Mouse (Mus musculus): ENCODE results near the gene Chrna4. TPM values are rescaled to one million over a fixed set of nuclear protein-coding genes. Genes with fewer than 3 reads are reported as not detected.

Gene Chrna4
- total RNA-seq, 2 experiments from 2014 or later, result 6.6 to 8.2 TPM

Other genes starting within 250 kb of the Chrna4 start
- gene Ythdf1, start 122.6 kb downstream of the Chrna4 start, total RNA-seq (2021), result 10 to 100 TPM; 44.8 to 55.9 TPM
- gene Birc7, start 114.5 kb downstream of the Chrna4 start, total RNA-seq (2021), result not detected
- gene Nkain4, start 88.8 kb downstream of the Chrna4 start, total RNA-seq (2021), result 10 to 100 TPM in 1 of 2 experiments, 1 to 10 TPM in 1; 7.6 to 10.4 TPM
- gene Arfgap1, start 76.3 kb downstream of the Chrna4 start, total RNA-seq (2021), result 10 to 100 TPM; 52.2 to 63.2 TPM
- 1 to 10 TPM; 2.7 to 4.3 TPM for gene Col20a1, start 57.0 kb downstream of the Chrna4 start, total RNA-seq (2021)
- 1 to 10 TPM; 4.2 to 8.1 TPM for gene Kcnq2, start 91.8 kb upstream of the Chrna4 start, total RNA-seq (2021)
- gene Eef1a2, start 113.5 kb upstream of the Chrna4 start, total RNA-seq (2021), result 100 to 1,000 TPM in 1 of 2 experiments, 10 to 100 TPM in 1; 69.0 to 168 TPM
- 10 to 100 TPM; 88.6 to 92.3 TPM for gene Ppdpf, start 143.7 kb upstream of the Chrna4 start, total RNA-seq (2021)
- under 1 TPM; 0.06 to 0.12 TPM for gene Ptk6, start 159.2 kb upstream of the Chrna4 start, total RNA-seq (2021)
- gene Srms, start 169.6 kb upstream of the Chrna4 start, total RNA-seq (2021), result under 1 TPM; 0.30 to 0.36 TPM
- gene Fndc11, start 176.5 kb upstream of the Chrna4 start, total RNA-seq (2021), result under 1 TPM in 1 of 2 experiments, not detected in 1; 0.30 TPM
- 10 to 100 TPM; 14.8 to 16.3 TPM for gene Helz2, start 198.5 kb upstream of the Chrna4 start, total RNA-seq (2021)
- 10 to 100 TPM; 18.1 to 20.7 TPM for gene Gmeb2, start 244.5 kb upstream of the Chrna4 start, total RNA-seq (2021)

All from adrenal gland, postnatal 10 days (tissue).